Mouse (Mus musculus) brain, embryonic 14.5 days (tissue): ENCODE results near the gene Phf21b.

Experiments
- CTCF ChIP-seq: fragments of 200-500 bp; IDR thresholded peaks from 2 replicates; pipeline ENCODE4 v1.5.1; 2012; ENCODE audit warnings: inconsistent platforms, mild to moderate bottlenecking, moderate library complexity, borderline replicate concordance; ENCODE audit not compliant: insufficient read depth, insufficient read length; ENCODE audit errors: extremely low read depth
- POLR2A ChIP-seq: fragments of 200-500 bp; IDR thresholded peaks from 2 replicates; pipeline ENCODE4 v1.6.1; 2012; ENCODE audit warnings: mild to moderate bottlenecking, inconsistent platforms, borderline replicate concordance; ENCODE audit not compliant: poor library complexity, insufficient read depth, insufficient read length, severe bottlenecking; ENCODE audit errors: extremely low read depth

GRCm38 (mm10) chr15:84803685-84804084, 52.2 kb downstream of the Phf21b start:
- peak; percentile 83 for TF ChIP-seq CTCF
- TF ChIP-seq POLR2A: no peak
